Mouse (Mus musculus) erythroblast, embryonic 14.5 days (primary cell): ENCODE results near the gene Pid1.

Experiments used
- GATA1 ChIP-seq: IDR thresholded peaks from 2 replicates; pipeline ENCODE4 v1.6.1; 2012; ENCODE audit warnings: low read length, inconsistent platforms, mixed read lengths
- TAL1 ChIP-seq: IDR thresholded peaks from 3 replicates; pipeline ENCODE4 v1.6.1; 2012; ENCODE audit warnings: low read length, inconsistent platforms, mixed read lengths

- TF ChIP-seq TAL1 (no peak), GATA1 (no peak)
Observed at GRCm38 (mm10) chr1:84102052-84102451, 261.9 kb downstream of the Pid1 start.
